Mouse (Mus musculus) ovary, postnatal 10 days (tissue): ENCODE data around the gene Acly.

ENCODE experiments used
- DNase-seq: peaks from one replicate; pipeline ENCODE4 v3.0.0; 2022; ENCODE audit warnings: low spot score

Acly gene

DNA sequence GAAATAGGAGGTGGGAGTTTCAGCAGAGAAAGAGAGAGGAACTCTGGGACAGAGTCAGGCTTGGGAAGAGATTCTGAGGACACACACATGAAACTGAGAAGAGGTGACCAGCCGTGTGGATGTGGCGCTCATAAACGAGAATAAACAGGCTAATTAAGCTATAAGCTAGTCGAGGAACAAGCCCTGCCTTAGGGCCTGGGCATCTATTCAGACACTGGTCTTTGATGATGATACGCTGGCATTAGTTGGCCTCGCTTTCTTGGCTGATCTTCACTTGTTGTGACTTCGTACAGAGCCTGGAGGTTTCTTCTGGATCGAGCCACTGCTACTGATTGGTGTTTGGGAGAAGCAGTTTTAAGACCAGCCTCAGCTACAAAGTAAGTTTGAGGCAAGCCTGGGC lies 21.8 kb downstream of the Acly start:
- DNase-seq = no peak

DNA sequence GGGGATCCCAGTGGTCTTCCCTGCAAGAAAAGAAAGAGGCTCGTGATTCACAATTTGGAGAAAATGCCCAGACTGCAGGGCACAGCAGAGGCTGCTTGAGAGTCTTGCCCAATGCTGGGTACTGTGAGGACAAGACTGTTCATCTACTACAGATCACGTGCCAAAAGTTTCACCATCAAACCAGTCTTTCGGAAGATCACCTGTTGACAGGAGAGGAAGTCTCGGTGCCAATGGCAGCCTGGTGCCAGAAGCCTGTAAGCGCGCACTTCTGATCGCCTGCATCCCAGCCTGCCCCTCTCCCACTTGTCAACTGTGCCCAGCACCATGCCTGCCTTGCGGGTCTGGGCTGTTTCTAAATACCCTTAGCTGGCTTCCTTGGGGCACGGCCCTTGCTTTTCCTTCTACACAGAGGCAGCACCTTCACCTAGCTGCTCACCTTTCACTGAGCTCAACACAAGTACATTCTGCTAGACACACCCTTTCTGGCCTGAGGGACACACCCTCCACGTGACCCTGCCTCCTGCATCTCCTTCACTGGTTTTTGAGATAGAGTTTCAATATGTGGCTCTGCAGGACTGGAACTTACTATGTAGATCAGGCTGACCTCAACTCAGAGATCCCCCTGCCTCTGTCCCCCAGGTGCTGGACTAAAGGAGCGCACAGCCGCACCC lies 22.7 kb downstream of the Acly start:
- no peak for DNase-seq

DNA sequence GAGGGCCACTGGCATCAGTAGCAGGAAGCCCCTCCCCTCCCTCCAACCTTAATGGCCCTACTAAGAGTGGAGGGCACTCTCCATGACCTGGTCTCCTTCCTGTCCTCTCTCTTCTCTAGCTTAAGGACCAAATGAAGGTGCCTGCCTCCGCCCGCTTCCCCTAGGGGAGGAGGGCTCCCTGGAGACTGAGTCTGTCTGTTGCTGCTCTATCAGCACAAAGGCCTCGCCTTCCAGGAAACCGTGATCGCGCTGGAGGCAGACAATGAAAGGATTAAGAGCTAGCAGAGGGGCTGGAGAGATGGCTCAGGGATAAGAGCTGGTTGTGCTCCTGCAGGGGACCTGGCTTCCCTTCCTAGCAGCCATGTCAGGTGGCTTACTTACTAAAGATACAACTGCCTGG lies 26.5 kb downstream of the Acly start:
- DNase-seq = no peak

DNA sequence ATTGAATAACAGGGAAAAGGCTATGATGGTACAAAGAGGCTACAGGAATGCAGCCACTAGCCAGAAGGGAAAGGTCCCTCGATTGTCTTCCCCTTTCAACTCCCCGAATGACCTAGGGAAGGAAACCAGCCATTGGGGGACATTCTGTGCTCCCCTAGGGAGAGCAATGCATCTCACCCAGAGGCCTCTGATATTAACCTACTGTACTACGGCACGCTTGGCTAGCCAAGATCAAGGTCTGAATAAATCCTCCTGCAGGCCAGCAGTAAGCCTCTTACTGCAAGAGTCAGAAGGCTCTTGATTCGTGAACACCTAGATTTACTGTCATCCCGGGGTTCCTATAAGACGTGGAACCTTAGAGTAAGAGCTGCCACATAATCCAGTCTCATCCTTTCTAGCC lies 27.1 kb downstream of the Acly start:
- DNase-seq = no peak

DNA sequence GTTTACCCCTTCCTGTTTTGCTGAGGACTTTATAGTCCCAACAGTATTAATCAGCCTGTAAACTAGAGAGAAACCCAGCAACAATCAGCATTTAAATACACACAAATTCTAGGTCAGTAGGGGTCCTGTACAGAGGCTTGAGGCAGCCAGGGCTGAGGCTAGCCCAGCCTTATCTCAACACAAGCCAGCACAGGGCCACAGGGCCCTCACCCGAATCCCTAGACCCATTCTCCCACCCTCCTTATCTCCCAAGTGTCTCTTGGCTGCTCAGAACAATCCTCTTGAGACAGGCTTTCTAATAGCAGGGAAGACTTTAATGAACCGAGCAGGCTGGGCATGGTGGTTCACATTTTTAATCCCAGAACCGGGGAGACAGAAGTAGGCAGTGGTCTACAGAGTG lies 27.6 kb downstream of the Acly start:
- DNase-seq = no peak

DNA sequence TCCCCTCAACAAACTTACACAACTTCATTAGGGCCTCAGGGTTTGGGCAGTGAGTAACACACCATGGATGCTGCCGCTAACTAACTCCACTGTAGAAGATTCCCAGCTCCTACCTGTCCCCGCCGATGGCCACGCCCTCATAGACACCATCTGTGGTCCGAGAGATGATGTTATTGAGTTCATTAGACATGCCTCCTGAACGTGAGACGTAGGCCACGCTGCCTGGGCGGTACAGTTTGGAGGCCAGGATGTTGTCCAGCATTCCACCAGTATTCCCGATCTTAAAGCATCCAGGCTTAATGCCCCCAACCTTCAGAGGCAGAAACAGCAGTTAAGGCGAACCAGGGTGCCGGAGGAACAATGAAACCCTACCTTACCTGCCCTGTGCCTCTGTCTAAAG lies 34.0 kb downstream of the Acly start:
- no peak for DNase-seq

DNA sequence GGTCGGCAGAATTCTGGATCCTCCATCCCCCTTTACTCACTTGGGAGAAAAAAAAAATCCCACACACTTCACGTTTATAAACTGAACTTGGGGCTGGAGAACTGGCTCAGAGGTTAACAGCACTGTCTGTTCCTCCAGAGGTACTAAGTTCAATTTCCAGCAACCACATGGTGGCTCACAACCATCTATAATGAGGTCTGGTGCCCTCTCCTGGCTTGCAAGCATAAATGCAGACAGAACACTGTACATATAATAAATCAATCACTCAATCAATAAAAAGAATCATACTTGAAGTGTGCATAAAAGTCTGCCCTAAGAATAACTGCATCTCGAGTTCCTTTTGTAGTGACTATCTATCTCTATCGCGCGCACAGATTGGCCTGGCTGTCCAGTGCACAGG lies 36.8 kb downstream of the Acly start:
- no peak for DNase-seq

DNA sequence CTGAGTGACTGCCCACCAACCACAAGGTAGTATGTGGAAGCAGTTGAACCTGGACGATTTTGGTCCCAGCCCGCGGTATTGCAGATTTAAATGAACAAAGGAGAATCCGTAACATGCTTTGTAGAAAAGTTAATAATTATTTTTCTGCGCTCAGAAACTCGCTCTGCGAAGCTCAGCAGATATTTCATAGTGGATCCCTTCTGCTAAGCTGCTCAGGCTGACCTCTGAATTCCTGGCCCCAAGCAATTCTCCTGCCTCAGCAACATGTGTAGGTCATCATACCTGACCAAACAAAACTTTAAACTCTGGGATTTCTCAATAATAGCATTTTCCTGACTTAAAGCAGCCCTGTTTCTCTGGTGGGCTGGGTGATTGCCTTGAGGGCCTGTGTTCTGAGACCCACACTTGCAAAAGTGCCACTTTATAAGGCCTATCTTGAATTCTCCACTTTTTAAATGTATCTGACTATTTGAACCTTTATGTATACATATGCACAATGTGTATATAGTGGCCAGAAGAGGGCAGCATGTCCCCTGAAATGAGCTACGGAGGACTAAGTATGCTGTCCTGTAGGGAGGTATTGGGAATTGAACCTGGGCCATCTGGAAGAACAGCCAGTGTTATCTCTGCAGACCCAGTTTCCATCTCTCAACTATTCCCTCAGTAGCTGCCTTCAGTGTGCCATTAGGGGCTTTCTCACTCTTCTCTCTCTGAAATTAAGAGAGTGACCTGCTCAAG lies 41.8 kb downstream of the Acly start:
- DNase-seq = no peak

DNA sequence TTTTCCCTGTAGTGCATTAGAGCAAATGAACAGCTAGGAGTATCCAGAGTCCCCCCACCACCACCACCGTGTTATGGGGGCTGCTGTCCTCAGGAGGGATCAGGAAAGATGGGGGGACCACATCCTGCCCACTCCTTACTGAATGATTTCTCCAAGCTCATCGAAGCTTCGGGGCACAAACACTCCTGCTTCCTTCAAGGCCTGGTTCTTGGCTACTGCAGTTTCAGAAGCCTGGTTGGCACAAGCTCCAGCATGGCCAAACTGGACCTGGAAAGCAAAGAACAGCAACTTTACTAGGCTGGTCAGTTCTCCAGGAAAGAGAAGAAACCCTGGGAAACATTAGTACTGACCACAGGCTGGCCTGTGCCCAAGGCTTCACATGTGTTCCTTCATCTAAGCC lies 43.3 kb downstream of the Acly start:
- no peak for DNase-seq

DNA sequence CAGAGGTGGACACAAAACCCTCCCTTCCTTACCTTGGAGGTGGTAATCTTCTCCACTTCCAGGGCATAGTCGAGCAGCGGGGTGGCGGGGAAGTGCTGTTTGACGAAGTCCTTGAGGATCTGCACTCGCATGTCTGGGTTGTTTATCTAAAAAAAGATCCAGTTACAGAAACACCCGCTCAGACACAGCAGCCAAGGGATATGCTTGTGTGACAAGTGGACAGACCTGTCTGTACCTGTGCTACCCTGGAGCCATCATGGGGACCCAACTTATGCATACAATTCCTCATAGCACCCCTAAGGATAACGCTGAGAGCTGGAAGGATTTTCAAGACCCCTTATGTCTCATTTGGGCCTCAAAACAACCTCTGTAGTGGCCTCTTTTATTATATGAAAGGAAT lies 48.6 kb downstream of the Acly start:
- DNase-seq = no peak

DNA sequence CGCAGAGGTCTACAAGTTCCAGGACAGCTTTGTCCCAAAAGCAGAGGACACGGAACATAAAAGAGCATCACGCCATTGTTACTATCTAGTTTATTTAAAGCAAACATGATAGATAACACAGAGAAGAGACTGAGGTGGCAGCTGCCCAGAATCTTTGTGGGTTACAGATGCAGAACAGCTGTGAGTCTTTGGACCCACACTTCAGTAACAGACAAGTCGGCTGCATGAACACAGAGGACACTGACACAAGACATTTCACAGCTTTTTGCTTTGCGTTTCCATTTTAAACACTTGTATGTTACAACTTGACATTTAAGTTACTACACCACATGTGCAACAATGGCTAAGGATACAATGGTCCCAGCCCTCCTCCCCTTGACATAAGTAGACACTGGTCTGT lies 51.5 kb downstream of the Acly start:
- DNase-seq = no peak

DNA sequence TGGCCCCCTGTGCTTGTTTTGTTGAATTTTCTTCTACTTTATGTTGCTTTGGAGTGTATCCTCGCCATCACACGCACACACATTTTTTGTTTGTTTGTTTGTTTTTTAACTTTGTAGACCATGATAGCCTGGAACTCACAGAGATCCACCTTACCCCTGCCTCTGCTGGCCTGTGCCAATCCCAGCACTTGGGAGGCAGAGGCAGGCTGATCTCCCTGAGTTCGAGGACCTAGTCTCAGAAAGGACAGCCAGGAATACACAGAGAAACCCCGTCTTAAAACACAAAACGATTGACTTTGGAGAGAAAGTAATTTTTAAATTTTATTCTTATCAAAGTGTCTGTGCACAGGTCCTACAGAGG lies 54.9 kb downstream of the Acly start:
- no peak for DNase-seq

DNA sequence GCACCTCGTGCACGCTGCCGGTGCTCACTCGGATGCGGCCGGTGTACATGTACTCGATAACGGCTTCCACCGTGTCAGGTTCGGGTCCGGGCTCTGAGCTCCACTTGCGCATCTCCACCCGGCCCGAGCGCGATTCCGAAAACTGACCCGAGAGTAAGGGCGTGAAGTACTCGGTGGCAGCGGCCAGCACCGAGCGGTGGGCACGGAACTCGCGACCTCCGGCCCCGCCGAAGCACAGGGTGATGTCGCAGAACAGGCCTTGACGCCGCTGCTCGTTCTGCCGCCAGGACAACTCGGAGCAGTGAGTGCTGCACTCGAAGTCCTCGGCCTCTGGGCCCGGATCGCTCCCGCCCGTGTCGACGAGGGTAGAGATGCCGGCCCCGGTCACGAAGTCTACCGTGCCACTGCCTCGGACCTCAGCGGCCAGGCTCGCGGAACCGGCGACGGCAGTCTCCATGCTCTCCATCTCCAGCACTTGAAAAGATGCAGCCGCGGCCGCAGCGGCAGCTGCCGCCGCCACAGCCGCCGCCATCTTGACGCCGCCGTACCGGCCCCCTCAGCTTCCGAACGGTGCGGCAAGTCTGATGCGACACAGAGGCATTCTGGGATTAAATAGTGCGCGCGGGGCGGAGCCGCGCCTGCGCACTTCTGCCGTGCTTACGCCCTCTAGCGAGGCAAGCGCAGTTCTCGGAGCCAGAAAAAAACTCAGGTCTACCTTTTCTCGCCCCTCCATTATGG lies 55.4 kb downstream of the Acly start, which contains the start of gene Klhl11:
Klhl11 (minus strand) TSS at position 545 of the 738 bp plus-strand sequence.
- DNase-seq = peak; percentile 83

DNA sequence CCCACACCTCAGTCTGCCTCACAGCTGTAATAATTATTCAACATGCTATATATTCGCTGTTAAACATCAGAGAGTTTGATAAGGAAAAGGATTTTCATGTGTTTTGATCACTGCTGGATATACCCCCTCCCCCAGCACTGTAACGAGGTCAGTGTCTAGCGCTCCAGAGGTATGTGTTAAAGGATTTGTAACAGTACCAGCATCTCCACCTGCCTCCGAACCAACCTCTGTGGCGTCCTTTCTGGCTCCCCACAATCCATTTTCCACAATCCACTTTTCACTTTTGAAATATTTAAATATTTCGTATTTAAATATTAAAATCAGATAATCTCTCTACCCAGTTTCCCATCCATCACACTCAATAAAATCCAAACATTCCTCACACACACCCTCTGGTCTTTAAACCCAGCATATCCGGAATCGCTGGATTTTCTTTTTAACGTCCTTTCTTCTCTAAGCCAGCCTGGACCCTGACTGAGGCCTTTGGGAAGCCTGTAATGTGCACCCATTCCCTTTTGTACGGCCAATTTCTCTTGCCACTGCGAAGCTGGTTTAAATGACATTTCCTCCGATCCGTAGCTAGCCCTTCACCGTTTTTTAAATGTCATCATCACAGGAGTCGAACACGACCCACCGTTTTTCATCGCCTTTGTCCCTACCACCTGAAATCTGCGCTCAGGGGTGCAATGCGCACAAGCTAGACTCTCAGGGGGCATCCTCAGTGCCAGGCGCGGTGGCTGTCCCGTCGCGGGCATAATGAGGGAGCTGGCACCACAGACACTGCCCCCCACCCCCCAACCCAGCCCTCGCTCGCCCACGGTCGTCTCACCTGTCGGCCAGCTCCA lies 56.2 kb downstream of the Acly start:
- no peak for DNase-seq

DNA sequence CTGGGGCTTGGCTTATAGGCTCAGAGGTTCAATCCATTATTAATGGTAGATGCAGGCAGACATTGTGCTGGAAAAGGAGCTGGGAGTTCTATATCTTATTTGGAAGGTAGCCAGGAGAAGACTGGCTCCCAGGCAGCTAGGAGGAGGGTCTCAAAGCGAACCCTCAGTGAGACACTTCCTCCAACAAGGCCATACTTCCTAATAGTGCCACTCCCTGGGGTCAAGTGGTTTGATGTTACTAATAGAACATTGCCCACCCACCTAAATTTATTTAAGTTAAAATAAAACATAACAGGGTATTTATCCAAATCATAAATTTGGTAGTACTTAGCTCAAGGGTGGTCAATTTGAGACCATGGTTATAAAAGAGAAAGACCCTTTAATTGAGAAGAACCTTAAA lies 62.0 kb downstream of the Acly start:
- DNase-seq = no peak

DNA sequence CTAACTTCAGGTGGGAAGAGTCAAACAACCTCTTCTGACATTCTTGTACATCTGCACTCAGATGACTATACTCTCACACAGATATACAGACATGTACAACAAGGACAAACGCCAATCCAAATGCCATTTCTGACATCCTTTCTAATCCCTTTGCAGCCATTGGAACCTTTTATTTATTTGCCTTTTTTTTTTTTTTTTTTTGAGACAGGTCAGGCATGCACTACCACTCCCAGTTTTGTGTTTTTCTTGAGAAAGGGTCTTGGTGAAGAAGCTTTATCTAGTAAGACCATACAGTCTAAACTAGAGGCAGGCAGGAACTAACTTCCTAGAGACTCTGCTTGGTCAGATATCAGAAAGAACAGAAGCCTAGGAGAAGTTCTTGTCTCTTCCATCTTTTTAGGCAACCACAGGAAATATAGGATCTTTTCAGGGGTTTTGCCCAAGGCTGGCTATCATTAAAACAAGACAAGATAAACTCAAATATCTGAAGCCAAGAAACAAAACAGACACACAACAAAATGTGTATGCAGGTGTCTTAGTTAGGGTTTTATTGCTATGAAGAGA lies 62.5 kb downstream of the Acly start:
- no peak for DNase-seq

DNA sequence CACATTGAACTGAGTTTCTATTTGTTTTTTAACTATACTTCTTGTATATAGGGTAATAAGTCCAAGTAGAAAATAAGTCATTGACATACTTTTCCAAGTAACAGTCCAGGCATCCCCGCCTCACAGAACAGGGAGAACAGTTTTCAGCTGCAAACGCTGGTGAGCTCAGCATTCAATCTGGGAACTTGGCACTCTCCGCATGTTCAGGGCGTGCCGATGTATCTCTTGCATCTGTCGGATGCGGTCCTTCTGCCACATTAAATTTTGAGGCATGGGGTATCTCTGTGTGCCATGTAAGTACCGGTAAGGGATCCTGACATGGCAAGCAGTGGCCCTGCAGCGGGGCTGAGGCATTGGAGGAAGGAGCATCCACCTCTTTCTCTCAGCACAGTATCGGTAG lies 65.1 kb downstream of the Acly start:
- DNase-seq = no peak

DNA sequence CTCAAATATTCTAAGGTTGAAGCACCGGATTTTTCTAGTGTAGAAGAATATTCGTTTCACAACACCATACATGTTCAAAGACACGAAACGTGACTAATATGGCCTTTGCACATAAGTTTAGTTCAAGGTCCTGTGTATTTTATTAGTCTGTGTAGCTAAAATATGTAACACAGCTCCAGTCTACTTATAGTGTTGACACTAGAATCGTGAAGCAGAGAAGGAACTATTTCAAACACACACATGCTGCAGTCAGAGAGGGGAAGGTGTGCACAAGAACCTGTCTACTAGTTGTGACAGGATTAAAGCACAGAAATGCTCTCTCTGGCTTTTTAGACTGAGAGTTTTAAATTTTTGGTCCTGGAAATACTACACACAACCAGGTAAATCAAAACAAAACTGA lies 70.1 kb downstream of the Acly start:
- DNase-seq = no peak

DNA sequence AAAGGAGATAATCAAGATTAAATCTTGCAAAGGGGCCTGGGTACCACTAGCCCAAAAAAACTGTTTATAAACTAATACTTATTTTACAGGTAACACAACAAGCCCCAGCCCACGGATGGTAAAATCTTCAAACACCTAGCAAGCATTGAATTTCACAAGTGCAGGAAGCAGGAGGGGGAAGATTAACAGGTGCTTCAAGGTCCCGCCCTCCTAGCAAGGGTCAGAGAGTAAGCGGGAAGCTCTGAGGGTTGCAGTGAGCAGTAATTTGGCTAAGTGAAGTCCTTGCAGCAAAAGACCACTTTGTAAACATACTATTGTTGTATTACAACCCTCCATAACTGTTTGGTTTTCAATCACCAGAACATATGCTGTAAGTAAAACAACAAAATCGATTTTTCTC lies 70.6 kb downstream of the Acly start:
- DNase-seq = no peak

DNA sequence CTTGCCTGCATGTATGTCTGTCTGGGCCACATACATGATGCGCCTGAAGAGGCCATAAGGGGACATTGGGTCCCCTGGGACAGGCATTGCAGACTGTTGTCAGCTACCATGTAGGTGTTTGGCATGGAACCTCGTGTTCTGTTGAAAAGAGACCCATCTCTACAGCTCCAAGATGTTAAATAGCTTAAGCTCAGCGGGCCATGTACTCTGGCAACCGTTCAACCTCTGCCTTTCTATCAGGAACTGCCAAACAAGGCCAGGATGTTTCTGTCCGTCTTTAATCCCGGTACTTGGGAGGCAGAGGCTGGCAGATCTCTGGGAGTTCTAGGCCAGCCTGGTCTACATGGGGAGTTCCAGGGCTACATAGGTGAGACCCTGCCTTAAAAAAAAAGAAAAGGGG lies 85.2 kb downstream of the Acly start:
- no peak for DNase-seq

DNA sequence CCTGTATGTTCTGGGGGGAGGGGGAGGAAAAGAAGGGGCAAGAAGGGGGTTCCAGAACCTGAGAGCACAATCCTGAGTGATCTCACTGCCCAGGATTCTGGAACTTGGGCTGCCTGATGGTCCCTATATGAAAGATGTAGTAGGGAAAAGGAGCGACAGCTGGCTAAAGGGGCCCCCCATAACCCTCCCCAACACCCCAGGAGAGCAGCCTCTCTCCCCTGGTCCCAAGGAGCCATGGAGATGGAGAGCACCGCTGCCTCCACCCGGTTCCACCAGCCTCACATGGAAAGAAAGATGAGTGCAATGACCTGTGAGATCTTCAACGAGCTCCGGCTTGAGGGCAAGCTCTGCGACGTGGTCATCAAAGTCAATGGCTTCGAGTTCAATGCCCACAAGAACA lies 86.0 kb downstream of the Acly start, which contains the start of the genes Nt5c3b and Klhl10:
Nt5c3b (minus strand) TSS at position 12 of the 400 bp plus-strand sequence.
Klhl10 (plus strand) TSS at position 121 of the 400 bp plus-strand sequence.
- DNase-seq = no peak
